Mouse (Mus musculus) heart, embryonic 14.5 days (tissue): ENCODE measurements around the gene Mtg2. TPM values are rescaled to one million over a fixed set of nuclear protein-coding genes. Genes with fewer than 3 reads are reported as not detected.

Source experiments
- ATAC-seq: fragments of 200-750 bp; cut with Nextera tagmentation; 2 replicates; pipeline ENCODE4 v1.8.0; 2017; ENCODE audit warnings: low read depth, moderate TSS enrichment; ENCODE audit not compliant: insufficient number of reproducible peaks, insufficient read depth, low FRiP score
- H3K27ac ChIP-seq, 2 experiments: fragments of 200-500 bp in 1 of 2; fragments of 300-500 bp in 1 of 2; sonication (generic) in 1 of 2; replicated peaks in 1 of 2; 2 replicates each; pipeline ENCODE4 v1.5.1; 2012 to 2014; ENCODE audit warnings: low read depth in 2 of 2, low read length in 2 of 2, control low read depth in 1 of 2, mild to moderate bottlenecking in 1 of 2, mixed read lengths in 1 of 2; ENCODE audit not compliant: control insufficient read depth in 1 of 2, insufficient read depth in 1 of 2
- H3K27me3 ChIP-seq: fragments of 300-500 bp; sonication (generic); 2 replicates; pipeline ENCODE4 v1.6.1; 2014; ENCODE audit warnings: mild to moderate bottlenecking, low read length, control low read depth; ENCODE audit not compliant: control insufficient read depth, insufficient read depth
- H3K36me3 ChIP-seq: fragments of 300-500 bp; sonication (generic); 2 replicates; pipeline ENCODE4 v1.6.1; 2014; ENCODE audit warnings: mild to moderate bottlenecking, control low read depth, low read length, mixed read lengths; ENCODE audit not compliant: control insufficient read depth, insufficient read depth
- H3K4me1 ChIP-seq, 2 experiments: fragments of 200-500 bp in 1 of 2; fragments of 300-500 bp in 1 of 2; sonication (generic) in 1 of 2; 2 replicates each; pipeline ENCODE4 v1.6.1; 2012 to 2014; ENCODE audit warnings: low read length in 2 of 2, control low read depth in 1 of 2, mixed read lengths in 1 of 2; ENCODE audit not compliant: control insufficient read depth in 2 of 2, insufficient read depth in 2 of 2
- H3K4me2 ChIP-seq: fragments of 300-500 bp; sonication (generic); 2 replicates; pipeline ENCODE4 v1.6.1; 2014; ENCODE audit warnings: mild to moderate bottlenecking, low read length
- H3K4me3 ChIP-seq, 2 experiments: fragments of 200-500 bp in 1 of 2; fragments of 300-500 bp in 1 of 2; sonication (generic) in 1 of 2; 2 replicates each; pipeline ENCODE4 v1.5.1; 2012 to 2014; ENCODE audit warnings: low read length in 2 of 2, mild to moderate bottlenecking in 2 of 2, control low read depth in 1 of 2, low read depth in 1 of 2, moderate library complexity in 1 of 2; ENCODE audit not compliant: control insufficient read depth in 1 of 2, insufficient read depth in 1 of 2
- H3K9ac ChIP-seq: fragments of 300-500 bp; sonication (generic); 2 replicates; pipeline ENCODE4 v1.6.1; 2014; ENCODE audit warnings: mild to moderate bottlenecking, low read length
- H3K9me3 ChIP-seq: fragments of 300-500 bp; sonication (generic); 2 replicates; pipeline ENCODE4 v1.6.1; 2016; ENCODE audit warnings: low read length, control low read depth; ENCODE audit not compliant: control insufficient read depth
- WGBS: fragments of 180-500 bp; shearing (Covaris S2); extraction: QIAGEN DNeasy Blood & Tissue Kit; methylation state at CpG from one replicate; pipeline ENCODE4 v1.1.7; 2014; 5-methylcytosine and 5-hydroxymethylcytosine counted together
- polyA plus RNA-seq: library from polyadenylated mRNA; unstranded; fragments of >200 nt; fragmentation: Nextera tagmentation; extraction: Ambion mirVana; gene quantifications from 2 replicates; pipeline ENCODE4 v1.2.1, GENCODE M21; 2014

The Mtg2 gene
- polyA plus RNA-seq, 1 experiment from 2014 or later = 27.9 TPM

- Histone ChIP-seq H3K4me1 (peaks cover 20 to 37% of the 10 kb centered on the region in 2 experiments), H3K9ac (no peak overlapping the region), H3K36me3 (peaks cover 92% of the 10 kb centered on the region), H3K4me3 (no peak overlapping the region), H3K9me3 (no peaks in the 10 kb centered on the region), H3K27me3 (no peaks in the 10 kb centered on the region), H3K4me2 (no peak overlapping the region), H3K27ac (no peak overlapping the region)
- no peak for ATAC-seq
- 85% methylated on average over 6 of the region's 6 CpGs for WGBS
These were observed 39.1 kb upstream of the Mtg2 start for GRCm38 (mm10) chr2:180031270-180031669.

GRCm38 (mm10) chr2:180032925-180033324 is 37.5 kb upstream of the Mtg2 start:
- 45% methylated on average over 3 of the region's 3 CpGs for WGBS
- H3K9ac ChIP-seq = no peak overlapping the region
- H3K9me3 ChIP-seq = no peaks in the 10 kb centered on the region
- H3K27ac ChIP-seq = peak overlapping the region in 1 of 2 experiments; percentile 35; a peak in 2 of 4 replicates
- H3K4me3 ChIP-seq = no peak overlapping the region
- H3K4me2 ChIP-seq = no peak overlapping the region
- no peaks in the 10 kb centered on the region for H3K27me3 ChIP-seq
- H3K4me1 ChIP-seq = peaks cover 5 to 20% of the 10 kb centered on the region in 2 experiments
- ATAC-seq = no peak
- peaks cover 100% of the 10 kb centered on the region for H3K36me3 ChIP-seq

GRCm38 (mm10) chr2:180033956-180034355 is 36.4 kb upstream of the Mtg2 start:
- no peak overlapping the region for H3K4me2 ChIP-seq
- peaks cover 100% of the 10 kb centered on the region for H3K36me3 ChIP-seq
- 61% methylated on average over 3 of the region's 3 CpGs for WGBS
- peaks cover 0 to 10% of the 10 kb centered on the region in 2 experiments; a peak in 1 of 4 replicates for H3K4me1 ChIP-seq
- 0 out of 2 replicates have a peak, but pooled peaks have one; percentile 44 for ATAC-seq
- H3K9me3 ChIP-seq = no peaks in the 10 kb centered on the region
- no peak overlapping the region for H3K27ac ChIP-seq
- H3K27me3 ChIP-seq = no peaks in the 10 kb centered on the region
- H3K4me3 ChIP-seq = no peak overlapping the region
- H3K9ac ChIP-seq = no peak overlapping the region

- Histone ChIP-seq H3K27ac (0 out of 4 replicates have a peak overlapping the region, but pooled peaks of 1 of the 2 experiments have one; percentile 9), H3K9ac (no peak overlapping the region), H3K4me2 (no peak overlapping the region), H3K4me3 (no peak overlapping the region), H3K36me3 (peaks cover 95% of the 10 kb centered on the region), H3K27me3 (no peaks in the 10 kb centered on the region), H3K4me1 (peaks cover 0 to 10% of the 10 kb centered on the region in 2 experiments; a peak in 1 of 4 replicates), H3K9me3 (no peaks in the 10 kb centered on the region)
- no peak for ATAC-seq
- WGBS = 63% methylated on average over 5 of the region's 5 CpGs
These were observed 35.6 kb upstream of the Mtg2 start for GRCm38 (mm10) chr2:180034753-180035152.

- ATAC-seq = no peak
- Histone ChIP-seq H3K4me2 (peak overlapping the region; percentile 98), H3K27ac (no peak overlapping the region), H3K36me3 (peaks cover 42% of the 10 kb centered on the region), H3K9ac (peak overlapping the region; percentile 94), H3K4me1 (peaks cover 3 to 26% of the 10 kb centered on the region in 2 experiments), H3K9me3 (no peaks in the 10 kb centered on the region), H3K27me3 (no peaks in the 10 kb centered on the region), H3K4me3 (no peak overlapping the region)
- 38% methylated on average over 6 of the region's 6 CpGs for WGBS
These were observed 30.0 kb upstream of the Mtg2 start for GRCm38 (mm10) chr2:180040406-180040805.

GRCm38 (mm10) chr2:180041577-180042255 is 28.7 kb upstream of the Mtg2 start:
- peak overlapping the region; percentile 65 to 90 for H3K27ac ChIP-seq
- H3K9me3 ChIP-seq = no peaks in the 10 kb centered on the region
- H3K9ac ChIP-seq = peak overlapping the region; percentile 94
- H3K36me3 ChIP-seq = peaks cover 29% of the 10 kb centered on the region
- WGBS = under 1% methylated on average over 64 of the region's 66 CpGs
- peak overlapping the region; percentile 98 for H3K4me2 ChIP-seq
- peak overlapping the region; percentile 85 to 99 for H3K4me3 ChIP-seq
- no peaks in the 10 kb centered on the region for H3K27me3 ChIP-seq
- peaks cover 3 to 26% of the 10 kb centered on the region in 2 experiments for H3K4me1 ChIP-seq
- ATAC-seq = peak; percentile 46

- peak within 1 kb of the TSS; percentile 98 for H3K4me2 ChIP-seq
- peak within 1 kb of the TSS; percentile 94 for H3K9ac ChIP-seq
- H3K4me3 ChIP-seq = peak within 1 kb of the TSS; percentile 85 to 99
- H3K27ac ChIP-seq = peak within 1 kb of the TSS; percentile 65 to 90
- WGBS = under 1% methylated on average over 78 of the region's 78 CpGs
- no peaks in the 10 kb centered on the region for H3K27me3 ChIP-seq
- peaks cover 22% of the 10 kb centered on the region for H3K36me3 ChIP-seq
- peaks cover 3 to 26% of the 10 kb centered on the region in 2 experiments for H3K4me1 ChIP-seq
- H3K9me3 ChIP-seq = no peaks in the 10 kb centered on the region
- ATAC-seq = peak; percentile 93
These were observed 28.0 kb upstream of the Mtg2 start, which contains the start of the genes Psma7 and Ss18l1 for GRCm38 (mm10) chr2:180042256-180042857. Psma7 (minus strand) TSS chr2:180042433. Ss18l1 (plus strand) TSS chr2:180042509.
